Mouse (Mus musculus): ENCODE results near the gene Fam69b. TPM values are rescaled to one million over a fixed set of nuclear protein-coding genes. Genes with fewer than 3 reads are reported as not detected.

Fam69b gene
- polyA plus RNA-seq, 1 experiment from 2014 or later, result 112 TPM

DNA sequence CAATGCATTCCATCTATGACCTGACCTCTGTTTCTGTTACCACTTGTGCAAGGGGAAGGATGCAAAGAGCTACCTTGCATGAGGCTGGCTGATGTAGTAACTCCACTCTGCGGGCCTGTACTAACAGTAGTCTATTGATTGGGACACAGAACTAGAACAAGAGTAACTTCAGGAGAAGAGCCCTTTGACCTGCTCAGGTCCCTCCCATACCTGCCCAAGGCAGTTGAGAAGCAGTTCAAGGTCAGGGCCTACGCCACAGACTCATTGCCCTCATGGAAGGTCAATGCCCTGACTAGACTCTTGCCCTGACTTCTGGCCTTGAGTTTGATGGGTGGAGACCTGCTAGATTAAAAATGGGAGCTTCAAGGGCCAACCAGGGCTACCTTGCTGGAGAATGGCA, 27.6 kb upstream of the Fam69b start:
- H3K4me1 ChIP-seq (replicated peaks), result peaks cover 15% of the 10 kb centered on the region
- no peak for ATAC-seq
- H3K9me3 ChIP-seq, result no peaks in the 10 kb centered on the region
- H3K36me3 ChIP-seq, result no peaks in the 10 kb centered on the region
- H3K27ac ChIP-seq, result no peak overlapping the region
- no peak overlapping the region for H3K4me2 ChIP-seq (replicated peaks)
- 96% methylated on average over 2 of the region's 2 CpGs for WGBS
- no peak overlapping the region for H3K4me3 ChIP-seq (replicated peaks)
- H3K27me3 ChIP-seq, result peaks cover 41% of the 10 kb centered on the region
- no peak overlapping the region for H3K9ac ChIP-seq (replicated peaks)

DNA sequence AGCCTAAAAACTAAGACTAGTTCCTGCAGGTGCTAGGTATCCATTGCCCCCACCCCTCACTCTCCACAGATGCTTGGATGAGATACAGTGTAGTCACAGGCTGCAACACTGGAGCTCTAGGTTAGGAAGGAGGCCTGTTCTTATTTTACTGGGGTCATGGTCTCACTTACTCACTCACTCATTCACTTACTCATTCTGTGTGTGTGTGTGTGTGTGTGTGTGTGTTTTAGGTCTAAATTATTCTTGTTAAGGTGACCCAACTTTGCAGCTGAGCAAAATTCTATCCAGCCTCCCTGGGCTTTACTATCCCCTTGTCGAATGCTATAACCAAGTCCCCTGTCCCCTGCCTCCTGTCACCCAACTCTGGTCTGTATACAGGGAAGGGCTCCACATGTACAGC, 26.7 kb upstream of the Fam69b start:
- H3K4me3 ChIP-seq (replicated peaks), result no peak overlapping the region
- no peaks in the 10 kb centered on the region for H3K36me3 ChIP-seq
- H3K27me3 ChIP-seq, result peaks cover 49% of the 10 kb centered on the region
- ATAC-seq, result no peak
- peaks cover 15% of the 10 kb centered on the region for H3K4me1 ChIP-seq (replicated peaks)
- WGBS, result 93% methylated on average over 1 of the region's 1 CpGs
- H3K27ac ChIP-seq, result no peak overlapping the region
- no peaks in the 10 kb centered on the region for H3K9me3 ChIP-seq
- no peak overlapping the region for H3K9ac ChIP-seq (replicated peaks)
- H3K4me2 ChIP-seq (replicated peaks), result no peak overlapping the region

DNA sequence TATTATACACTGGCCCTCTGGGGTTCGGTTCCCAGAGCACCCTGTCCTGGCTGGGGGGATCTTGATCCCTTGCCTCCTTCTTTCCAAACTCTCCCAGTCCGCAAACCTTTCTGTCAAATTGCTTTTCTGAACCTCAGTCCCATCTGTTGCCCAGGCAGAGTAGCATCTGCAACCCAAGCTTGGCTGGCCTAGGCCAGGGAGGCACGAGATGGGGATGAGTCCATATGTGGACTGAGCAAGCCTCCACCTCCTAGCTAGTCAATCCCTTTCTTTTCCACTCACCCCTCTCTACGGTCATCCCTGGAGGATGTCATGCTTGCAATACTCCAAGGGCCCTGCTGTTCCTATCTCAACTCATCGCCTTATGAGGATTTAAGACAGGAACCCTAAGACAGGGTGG, 25.6 kb upstream of the Fam69b start:
- Histone ChIP-seq H3K4me2 (replicated peaks) (no peak overlapping the region), H3K27me3 (peaks cover 49% of the 10 kb centered on the region), H3K4me1 (replicated peaks) (peaks cover 20% of the 10 kb centered on the region), H3K36me3 (no peaks in the 10 kb centered on the region), H3K4me3 (replicated peaks) (no peak overlapping the region), H3K9me3 (no peaks in the 10 kb centered on the region), H3K9ac (replicated peaks) (no peak overlapping the region), H3K27ac (no peak overlapping the region)
- WGBS, result 84% methylated on average over 5 of the region's 5 CpGs
- ATAC-seq, result no peak

DNA sequence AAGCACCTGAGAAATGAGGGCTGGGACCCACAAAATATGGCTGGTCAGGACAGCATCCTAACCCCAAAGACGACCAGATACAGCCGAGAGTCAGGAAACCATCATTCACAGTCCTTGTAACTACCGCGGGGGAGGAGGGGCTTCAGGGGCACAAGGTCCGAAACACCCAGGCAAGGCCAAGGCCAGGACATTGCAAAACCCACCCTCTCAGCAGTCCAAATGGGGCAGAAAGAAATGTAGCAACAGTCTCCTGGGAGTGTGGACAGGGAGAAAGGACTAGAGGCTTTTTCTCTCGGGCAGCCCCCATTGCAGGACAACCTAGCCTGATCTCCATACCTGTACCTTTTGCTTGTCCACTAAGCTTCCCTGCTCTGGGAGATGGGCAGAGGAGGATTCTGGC, 25.1 kb upstream of the Fam69b start:
- Histone ChIP-seq H3K9ac (replicated peaks) (peak overlapping the region; percentile 61), H3K4me3 (replicated peaks) (peak overlapping the region; percentile 51), H3K36me3 (no peaks in the 10 kb centered on the region), H3K27ac (no peak overlapping the region), H3K4me1 (replicated peaks) (peaks cover 20% of the 10 kb centered on the region), H3K4me2 (replicated peaks) (peak overlapping the region; percentile 72), H3K9me3 (no peaks in the 10 kb centered on the region), H3K27me3 (peaks cover 49% of the 10 kb centered on the region)
- WGBS, result 23% methylated on average over 6 of the region's 6 CpGs
- ATAC-seq, result no peak

DNA sequence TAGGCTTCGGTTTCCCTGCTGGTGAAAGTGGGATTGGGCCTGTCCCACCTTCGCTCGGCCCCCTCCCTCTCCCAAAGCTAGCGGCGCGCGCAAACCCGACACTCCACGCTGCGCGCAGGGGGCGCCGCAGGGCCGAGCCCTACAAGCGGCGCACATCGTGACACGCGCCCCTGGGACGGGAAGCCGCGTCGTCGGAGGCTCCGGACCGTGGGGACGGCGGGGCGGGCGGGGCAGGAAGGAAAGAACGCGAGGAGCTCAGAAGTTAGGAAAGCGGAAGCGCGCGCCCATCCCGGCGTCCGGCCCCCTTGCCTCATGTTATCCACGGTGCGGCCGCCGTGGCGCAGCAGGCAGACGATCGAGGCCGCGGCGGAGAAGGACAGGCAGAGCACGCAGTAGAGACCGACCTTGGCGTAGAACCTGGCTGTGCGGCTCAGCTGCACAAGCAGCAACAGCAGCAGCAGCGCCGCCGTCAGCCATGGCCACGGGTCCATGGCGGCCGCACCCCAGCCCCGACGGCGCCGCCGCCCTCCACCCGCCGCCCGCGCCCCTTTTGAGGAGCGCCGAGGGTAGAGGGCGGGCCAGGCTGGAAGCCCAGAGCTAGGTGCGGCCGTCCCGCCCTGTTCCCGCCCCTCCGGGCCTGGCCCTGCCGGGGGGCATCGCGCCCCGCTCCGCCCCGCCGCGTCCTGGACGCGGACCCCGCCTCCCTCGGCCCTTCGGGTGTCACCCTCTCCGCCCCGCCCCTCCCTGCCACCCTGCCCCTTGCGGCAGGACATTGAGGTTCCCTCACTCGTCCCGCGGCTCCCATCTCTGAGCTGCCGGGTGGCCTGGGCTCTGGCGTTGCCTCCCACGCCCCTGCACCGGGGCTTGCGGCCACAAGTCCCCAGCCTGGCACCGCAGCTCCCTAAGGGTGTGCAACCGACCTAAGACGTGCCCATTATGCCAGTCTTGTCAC, 24.3 kb upstream of the Fam69b start, which contains the start of gene Agpat2:
TSS of gene Agpat2 (minus strand) at position 698 of the 952 bp plus-strand sequence.
- no peaks in the 10 kb centered on the region for H3K36me3 ChIP-seq
- no peak within 1 kb of the TSS for H3K27ac ChIP-seq
- peaks cover 49% of the 10 kb centered on the region for H3K27me3 ChIP-seq
- no peaks in the 10 kb centered on the region for H3K9me3 ChIP-seq
- H3K4me2 ChIP-seq (replicated peaks), result peak within 1 kb of the TSS; percentile 72
- WGBS, result under 1% methylated on average over 86 of the region's 103 CpGs
- H3K4me1 ChIP-seq (replicated peaks), result peaks cover 20% of the 10 kb centered on the region
- peak within 1 kb of the TSS; percentile 51 for H3K4me3 ChIP-seq (replicated peaks)
- peak within 1 kb of the TSS; percentile 61 for H3K9ac ChIP-seq (replicated peaks)
- peak; percentile 62 for ATAC-seq

DNA sequence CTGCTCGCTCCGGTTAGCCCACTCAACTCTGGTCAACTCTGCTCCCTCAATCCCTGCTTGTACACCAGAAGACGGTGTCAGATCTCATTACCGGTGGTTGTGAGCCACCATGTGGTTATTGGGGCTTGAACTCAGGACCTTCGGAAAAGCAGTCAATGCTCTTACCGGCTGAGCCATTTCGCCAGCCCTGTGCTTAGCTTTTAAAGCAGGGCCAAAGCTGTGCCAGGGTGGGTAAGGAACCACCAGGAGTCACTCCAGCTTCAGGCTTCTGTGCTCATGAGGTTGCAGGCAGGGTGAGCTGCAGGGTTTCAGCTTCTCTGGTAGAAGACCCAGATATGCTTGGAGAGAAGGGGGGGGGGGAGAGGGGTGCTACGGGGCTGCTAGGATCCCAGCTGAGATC, 22.9 kb upstream of the Fam69b start:
- Histone ChIP-seq H3K27ac (no peak overlapping the region), H3K27me3 (peaks cover 49% of the 10 kb centered on the region)
- WGBS, result 86% methylated on average over 8 of the region's 8 CpGs

DNA sequence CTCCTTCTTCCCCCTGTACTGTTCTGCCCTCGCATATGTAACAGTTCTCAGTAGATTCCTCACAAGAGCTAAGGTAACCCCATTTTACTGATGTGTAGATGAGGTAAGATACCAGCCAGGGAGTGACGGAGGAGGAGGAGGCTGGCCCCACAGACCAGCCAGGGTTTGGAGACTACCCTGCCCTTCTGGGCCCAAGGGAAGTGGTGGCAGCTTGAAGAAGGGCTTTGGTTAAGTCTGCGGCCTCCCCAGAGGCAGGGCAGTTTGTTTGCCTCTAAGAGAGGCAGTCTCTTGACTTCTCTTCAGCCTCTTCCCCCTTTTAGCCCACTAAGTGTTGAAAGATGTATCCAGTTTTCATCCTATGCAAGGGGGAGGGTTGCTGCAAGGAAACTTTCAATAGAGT, 21.7 kb upstream of the Fam69b start:
- peaks cover 20% of the 10 kb centered on the region for H3K4me1 ChIP-seq (replicated peaks)
- H3K9ac ChIP-seq (replicated peaks), result no peak overlapping the region; the same call in 1 of the 2 replicates
- no peaks in the 10 kb centered on the region for H3K9me3 ChIP-seq
- H3K27me3 ChIP-seq, result peaks cover 46% of the 10 kb centered on the region
- H3K4me2 ChIP-seq (replicated peaks), result no peak overlapping the region
- no peak overlapping the region for H3K27ac ChIP-seq
- no peak overlapping the region for H3K4me3 ChIP-seq (replicated peaks)
- no peaks in the 10 kb centered on the region for H3K36me3 ChIP-seq
- WGBS, result 87% methylated on average over 3 of the region's 3 CpGs
- ATAC-seq, result no peak

More for the DNA sequence above, 22.9 kb upstream of the Fam69b start:
- Histone ChIP-seq H3K4me1 (replicated peaks) (peaks cover 20% of the 10 kb centered on the region), H3K4me2 (replicated peaks) (no peak overlapping the region), H3K36me3 (no peaks in the 10 kb centered on the region), H3K9me3 (no peaks in the 10 kb centered on the region), H3K4me3 (replicated peaks) (no peak overlapping the region), H3K9ac (replicated peaks) (no peak overlapping the region)
- no peak for ATAC-seq

DNA sequence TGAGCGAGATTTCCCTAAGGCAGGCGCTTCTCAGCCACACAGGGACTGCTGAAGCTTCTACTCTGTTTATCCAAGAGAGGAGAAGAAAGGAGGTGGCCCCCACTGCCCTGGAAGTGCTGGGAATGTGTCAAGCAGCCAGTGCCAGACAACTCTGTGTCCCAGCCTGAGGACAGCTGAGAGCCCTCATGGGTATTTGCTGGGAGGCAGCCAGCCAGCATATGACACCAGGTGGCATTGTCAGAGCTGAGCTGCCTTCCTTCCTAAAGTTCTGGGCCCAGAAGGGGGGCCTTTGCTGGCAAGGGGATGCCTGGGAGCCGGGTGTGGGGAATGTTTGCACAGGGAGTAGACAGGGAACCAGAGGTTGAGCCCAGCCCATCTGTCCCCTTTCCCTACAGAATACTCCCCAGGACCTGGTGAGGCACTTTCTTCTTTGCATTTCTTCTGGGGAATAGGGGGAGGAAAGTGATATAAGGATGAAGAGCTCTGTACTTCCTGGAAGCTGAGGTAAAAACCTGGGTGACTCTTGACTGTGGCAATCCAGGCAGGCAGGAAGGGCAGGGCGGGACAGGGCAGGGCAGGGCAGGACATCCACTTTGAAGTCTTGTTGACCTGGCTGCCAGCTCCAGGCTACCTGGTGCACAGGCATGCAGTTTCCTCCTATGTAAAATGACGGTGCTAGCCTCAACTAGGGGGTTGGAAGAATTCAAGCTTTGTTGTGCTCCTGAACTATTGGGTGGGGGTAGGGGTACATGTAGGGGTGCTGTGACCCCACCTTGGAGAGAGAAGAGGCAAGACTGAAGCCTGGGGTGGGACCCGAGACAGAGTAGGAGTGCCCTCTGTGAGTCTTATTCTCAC, 21.0 kb upstream of the Fam69b start:
- no peak; the same call in 1 of the 2 replicates for ATAC-seq
- no peaks in the 10 kb centered on the region for H3K36me3 ChIP-seq
- H3K4me1 ChIP-seq (replicated peaks), result peaks cover 20% of the 10 kb centered on the region
- no peaks in the 10 kb centered on the region for H3K9me3 ChIP-seq
- H3K4me2 ChIP-seq (replicated peaks), result no peak overlapping the region
- peaks cover 40% of the 10 kb centered on the region for H3K27me3 ChIP-seq
- no peak overlapping the region for H3K4me3 ChIP-seq (replicated peaks)
- no peak overlapping the region for H3K27ac ChIP-seq
- no peak overlapping the region for H3K9ac ChIP-seq (replicated peaks)
- WGBS, result 53% methylated on average over 6 of the region's 6 CpGs

DNA sequence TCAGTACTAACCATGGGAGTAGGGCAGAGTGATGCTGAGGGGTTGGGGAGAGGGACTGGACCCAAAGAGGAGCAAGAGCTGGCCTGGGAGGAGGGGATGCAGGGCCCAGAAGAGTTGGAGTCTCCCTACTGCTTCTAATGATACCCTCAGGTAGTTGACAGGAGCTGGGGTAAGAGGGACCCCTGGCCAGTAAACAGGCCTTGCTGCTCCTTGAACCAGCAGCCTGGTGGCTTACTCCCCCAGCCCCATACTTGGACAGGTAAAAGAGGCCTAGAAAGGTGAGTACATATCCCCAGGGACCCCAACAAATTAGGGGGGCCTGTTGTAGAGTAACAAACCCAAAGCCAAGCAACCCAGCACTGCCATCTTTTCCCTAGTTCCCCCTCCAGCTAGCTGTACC, 19.5 kb upstream of the Fam69b start:
- H3K4me2 ChIP-seq (replicated peaks), result no peak overlapping the region
- no peak for ATAC-seq

DNA sequence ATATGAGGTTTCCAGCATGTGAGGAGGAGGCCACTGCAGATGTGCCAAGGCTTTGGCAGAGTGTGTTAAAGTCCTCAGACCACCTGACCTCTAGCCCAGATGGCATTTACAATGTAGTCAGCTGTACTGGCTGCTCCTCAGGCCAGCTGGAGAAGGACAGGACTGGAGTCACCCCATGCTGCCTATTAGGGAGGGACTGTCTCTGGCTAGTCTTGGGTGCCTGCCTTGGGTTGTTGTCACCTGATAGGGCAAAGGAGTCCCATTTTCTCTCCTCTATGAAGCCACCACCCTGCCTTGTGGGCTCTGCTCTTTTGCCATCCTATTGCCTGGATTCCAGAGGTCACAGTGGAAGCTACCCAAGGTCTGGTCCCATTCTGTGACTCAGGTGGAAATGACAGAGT, 19.0 kb upstream of the Fam69b start:
- H3K27ac ChIP-seq, result no peak overlapping the region
- H3K9me3 ChIP-seq, result no peaks in the 10 kb centered on the region
- H3K36me3 ChIP-seq, result no peaks in the 10 kb centered on the region
- no peak overlapping the region for H3K4me3 ChIP-seq (replicated peaks)
- peaks cover 8% of the 10 kb centered on the region for H3K4me1 ChIP-seq (replicated peaks)
- no peak overlapping the region for H3K4me2 ChIP-seq (replicated peaks)
- H3K27me3 ChIP-seq, result peaks cover 20% of the 10 kb centered on the region
- ATAC-seq, result no peak
- no peak overlapping the region for H3K9ac ChIP-seq (replicated peaks)

More for the DNA sequence above, 19.5 kb upstream of the Fam69b start:
- Histone ChIP-seq H3K9ac (replicated peaks) (no peak overlapping the region), H3K4me1 (replicated peaks) (peaks cover 13% of the 10 kb centered on the region), H3K27me3 (peaks cover 25% of the 10 kb centered on the region), H3K36me3 (no peaks in the 10 kb centered on the region), H3K9me3 (no peaks in the 10 kb centered on the region), H3K4me3 (replicated peaks) (no peak overlapping the region), H3K27ac (no peak overlapping the region)

DNA sequence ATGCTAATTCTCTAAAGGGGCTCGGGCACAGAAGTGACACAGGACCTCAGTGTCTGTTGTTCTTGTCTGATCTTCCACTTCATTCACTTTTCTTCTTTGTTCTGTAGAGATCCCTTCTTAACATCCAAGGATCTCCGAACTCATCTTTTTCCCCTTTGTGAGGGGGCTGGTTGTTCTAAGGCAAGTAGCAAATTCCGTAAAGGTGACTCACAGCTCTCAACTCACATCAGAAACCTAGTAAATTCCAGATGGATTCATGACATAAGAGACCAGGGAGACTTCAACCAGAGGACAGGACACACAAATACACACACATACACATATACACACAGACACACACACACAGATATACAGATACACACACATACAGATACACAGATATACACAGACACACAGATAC, 17.7 kb upstream of the Fam69b start:
- H3K9me3 ChIP-seq, result no peaks in the 10 kb centered on the region

DNA sequence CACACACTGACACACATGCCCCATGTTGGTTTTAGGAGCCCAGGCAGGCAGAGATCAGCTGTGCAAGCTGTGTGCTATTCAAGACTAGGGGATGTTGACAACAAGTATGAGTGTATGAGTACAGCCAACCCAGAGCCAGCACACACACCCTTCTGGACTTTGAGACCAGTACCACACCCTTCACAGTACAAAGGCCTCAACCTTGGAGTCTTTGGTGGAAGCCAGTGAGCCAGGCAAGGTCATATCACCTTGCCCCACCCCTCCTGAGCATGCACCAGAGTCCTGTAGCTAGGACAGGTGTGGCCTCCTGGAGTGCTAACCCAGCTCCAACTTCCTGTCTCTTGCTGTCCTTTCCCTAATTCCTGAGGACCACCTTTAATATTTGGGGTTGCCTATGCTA, 17.2 kb upstream of the Fam69b start:
- no peak overlapping the region for H3K9ac ChIP-seq (replicated peaks)
- no peak overlapping the region for H3K4me2 ChIP-seq (replicated peaks)
- no peaks in the 10 kb centered on the region for H3K36me3 ChIP-seq
- no peak for ATAC-seq
- no peak overlapping the region for H3K4me3 ChIP-seq (replicated peaks)
- H3K9me3 ChIP-seq, result no peaks in the 10 kb centered on the region
- H3K27ac ChIP-seq, result no peak overlapping the region
- H3K27me3 ChIP-seq, result peaks cover 4% of the 10 kb centered on the region
- peaks cover 5% of the 10 kb centered on the region; the same call in 1 of the 2 replicates for H3K4me1 ChIP-seq (replicated peaks)

More for the DNA sequence above, 17.7 kb upstream of the Fam69b start:
- peaks cover 9% of the 10 kb centered on the region for H3K27me3 ChIP-seq
- H3K36me3 ChIP-seq, result no peaks in the 10 kb centered on the region
- ATAC-seq, result no peak
- no peak overlapping the region for H3K27ac ChIP-seq
- H3K4me1 ChIP-seq (replicated peaks), result peaks cover 5% of the 10 kb centered on the region; the same call in 1 of the 2 replicates
- 60% methylated on average over 3 of the region's 3 CpGs for WGBS
- no peak overlapping the region for H3K4me2 ChIP-seq (replicated peaks)
- no peak overlapping the region for H3K9ac ChIP-seq (replicated peaks)
- no peak overlapping the region for H3K4me3 ChIP-seq (replicated peaks)
